Mouse (Mus musculus): Measurements from ENCODE around the gene Mettl18.

DNA sequence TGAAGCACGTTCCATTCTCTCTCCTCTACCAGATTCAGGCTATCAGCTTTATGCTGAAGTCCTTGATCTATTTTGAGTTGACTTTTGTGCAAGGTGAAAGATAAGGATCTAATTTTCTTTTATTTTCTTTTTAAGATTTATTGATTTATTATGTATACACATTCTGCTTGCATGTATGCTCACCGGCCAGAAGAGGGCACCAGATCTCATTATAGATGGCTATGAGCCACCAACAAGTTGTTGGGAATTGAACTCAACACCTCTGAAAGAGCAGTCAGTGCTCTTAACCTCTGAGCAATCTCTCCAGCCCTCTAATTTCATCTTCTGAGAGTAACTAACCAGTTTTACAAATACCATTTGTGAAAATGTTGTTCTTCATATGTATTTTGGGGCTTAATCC lies 14.5 kb downstream of the Mettl18 start:
- TF ChIP-seq CTCF (IDR thresholded peaks at IDR 0.05; ENCODE audit: control insufficient read depth, insufficient read depth, insufficient read length) (no peak), CEBPB (IDR thresholded peaks at IDR 0.05; ENCODE audit: low read depth) (no peak), MYOD1 (IDR thresholded peaks at IDR 0.05; ENCODE audit: control insufficient read depth, insufficient read length, low read depth) (no peak), FOSL1 (IDR thresholded peaks at IDR 0.05; ENCODE audit: insufficient read depth, low read length, poor library complexity, severe bottlenecking) (no peak), MAX (IDR thresholded peaks at IDR 0.05) (no peak)
